Mouse (Mus musculus) layer of hippocampus, adult 9-11 months (tissue): ENCODE measurements at regions not wholly inside any gene's neighbourhood (a gene's known extent, or its start where the extent isn't known, plus 50 kb on each side); places are given as distances from the start of the nearest gene placed in this dataset.
A peak's percentile ranks its signal among the peaks of the same experiment; 100 is the strongest.

Source experiments
- DNase-seq: peaks from one replicate; pipeline ENCODE4 v3.0.0; 2022

GRCm38 (mm10) chr10:31076948-31077347 is 234.3 kb upstream of the Hey2 start:
- DNase-seq: no peak

DNA sequence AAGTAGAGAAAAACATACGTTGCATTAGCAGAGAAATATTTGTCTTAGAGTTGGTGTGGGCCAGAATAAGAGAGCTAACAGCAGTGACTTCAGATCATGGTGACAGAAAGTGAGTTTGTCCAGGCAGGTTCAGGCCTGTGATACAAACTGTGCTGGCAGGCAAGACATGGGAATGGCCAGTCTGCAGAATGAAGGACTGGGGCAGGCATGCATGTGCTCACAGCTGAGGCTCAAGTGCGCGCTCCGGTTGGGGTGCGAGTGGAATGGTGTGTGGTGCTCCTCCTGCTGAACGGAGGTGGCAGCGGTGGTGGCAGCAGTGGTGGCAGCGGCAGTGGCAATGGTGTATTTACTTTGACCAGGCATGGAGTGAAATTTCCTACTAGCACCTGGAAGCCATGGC is 233.8 kb upstream of the Hey2 start:
- no peak for DNase-seq

DNA sequence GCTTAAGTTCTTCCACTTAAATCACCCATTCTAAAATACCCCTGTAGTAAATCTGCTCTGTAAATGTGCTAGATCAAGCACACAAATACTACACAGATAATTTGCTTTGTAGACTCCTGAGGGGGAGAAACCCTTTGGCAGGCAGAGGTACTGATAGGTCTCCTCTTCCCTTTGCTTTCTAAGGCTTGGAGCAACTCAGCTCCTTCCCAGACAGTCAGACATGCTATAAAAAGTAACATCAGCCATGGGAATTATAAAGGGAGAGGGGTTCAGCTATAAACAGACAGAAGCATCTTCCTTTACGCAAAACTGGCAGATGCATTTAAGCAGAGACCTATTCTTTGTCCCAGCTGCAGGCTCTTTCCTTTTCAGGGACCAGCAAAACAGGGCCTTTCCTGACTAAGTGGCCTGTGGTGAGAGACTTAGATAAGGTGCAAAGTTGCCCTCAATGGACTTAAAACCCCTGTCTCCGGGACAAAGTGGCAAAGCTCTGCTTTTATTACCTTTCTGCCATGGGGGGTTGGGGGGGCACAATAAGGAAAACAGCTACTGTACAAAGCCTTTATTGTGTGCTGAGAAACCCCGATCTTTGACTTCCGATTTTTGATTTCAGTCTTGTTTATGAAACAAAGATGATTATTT is 231.5 kb upstream of the Hey2 start:
- no peak for DNase-seq

DNA sequence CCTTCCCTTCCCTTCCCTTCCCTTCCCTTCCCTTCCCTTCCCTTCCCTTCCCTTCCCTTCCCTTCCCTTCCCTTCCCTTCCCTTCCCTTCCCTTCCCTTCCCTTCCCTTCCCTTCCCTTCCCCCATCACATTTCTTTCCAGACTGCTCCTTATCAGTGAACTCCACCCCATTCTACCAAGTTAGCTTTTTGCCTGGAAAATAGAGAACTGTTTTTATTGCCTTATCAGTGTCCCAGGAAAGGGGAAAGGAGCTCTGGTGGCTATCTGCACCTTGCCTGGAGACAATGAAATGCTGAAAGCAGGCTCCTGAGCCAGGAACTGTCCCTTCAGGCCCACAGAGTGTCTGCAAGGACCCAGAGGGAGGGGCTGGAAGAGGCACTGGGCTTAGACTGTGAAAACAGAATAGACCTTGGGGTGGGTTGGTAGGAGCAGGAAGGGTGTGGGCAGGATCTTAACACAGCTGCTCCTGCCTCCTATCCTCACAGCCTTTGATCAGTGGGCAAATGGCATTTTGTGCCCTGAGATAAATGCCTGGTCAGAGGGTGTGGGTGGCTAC is 226.1 kb upstream of the Hey2 start:
- DNase-seq: no peak

DNA sequence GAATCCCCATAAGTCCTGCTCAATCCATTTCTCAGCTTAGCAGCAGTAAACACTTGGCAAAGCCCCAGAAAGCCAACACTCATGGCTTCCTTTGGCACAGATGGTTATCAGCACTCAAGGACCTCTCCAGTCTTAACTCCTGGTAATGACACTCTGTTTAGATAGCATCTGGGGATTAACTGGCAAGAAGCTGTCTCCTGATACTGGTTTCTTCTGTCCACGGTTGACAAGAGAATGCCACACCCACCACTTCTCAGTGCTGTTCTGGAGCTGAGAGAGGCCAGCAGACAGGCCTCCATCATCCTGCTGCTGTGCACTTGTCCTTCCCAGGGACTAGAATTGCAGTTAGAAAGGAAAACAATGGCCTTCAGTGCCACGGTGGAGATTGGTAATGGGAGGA is 220.1 kb upstream of the Hey2 start:
- no peak for DNase-seq

- DNase-seq: no peak
Observed at GRCm38 (mm10) chr10:31053260-31053659, 210.7 kb upstream of the Hey2 start.

DNA sequence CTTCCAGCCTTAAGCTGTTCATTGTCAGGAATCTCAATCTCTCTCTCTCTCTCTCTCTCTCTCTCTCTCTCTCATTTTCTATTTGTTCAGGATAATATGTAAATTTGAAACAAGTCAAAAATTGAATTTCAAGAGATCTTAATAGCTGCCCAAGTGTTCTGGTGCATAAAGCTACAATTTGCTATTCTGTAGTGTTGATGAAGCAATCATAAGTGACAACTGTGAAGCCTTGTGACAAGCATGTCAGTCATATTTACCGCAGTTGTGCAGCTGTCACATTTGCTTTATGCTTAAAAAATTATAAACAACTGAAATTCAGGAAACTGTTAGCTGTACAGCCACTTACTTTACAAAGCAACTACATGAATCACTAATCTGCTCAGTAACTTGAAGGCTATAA is 208.6 kb upstream of the Hey2 start:
- no peak for DNase-seq

DNA sequence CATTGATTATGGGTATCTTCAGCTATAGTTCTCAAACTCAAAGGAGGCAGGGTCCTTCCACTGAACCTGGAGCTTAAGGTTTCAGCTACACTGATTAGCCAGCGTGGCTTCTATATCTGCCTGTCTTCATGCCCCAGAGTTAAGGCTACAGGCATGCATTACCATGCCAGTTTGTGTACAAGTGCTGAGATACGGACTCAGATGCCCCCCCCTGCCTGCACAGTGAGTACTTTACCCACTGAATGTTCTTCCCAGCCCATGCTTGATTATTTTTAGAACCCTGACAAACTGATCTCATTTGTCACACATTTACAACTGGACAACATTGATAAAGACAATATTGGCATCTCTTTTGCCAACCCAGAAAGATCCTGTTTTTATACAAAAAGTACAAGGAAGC is 206.8 kb upstream of the Hey2 start:
- no peak for DNase-seq

GRCm38 (mm10) chr10:31035611-31036010 is 193.0 kb upstream of the Hey2 start:
- DNase-seq: no peak

DNA sequence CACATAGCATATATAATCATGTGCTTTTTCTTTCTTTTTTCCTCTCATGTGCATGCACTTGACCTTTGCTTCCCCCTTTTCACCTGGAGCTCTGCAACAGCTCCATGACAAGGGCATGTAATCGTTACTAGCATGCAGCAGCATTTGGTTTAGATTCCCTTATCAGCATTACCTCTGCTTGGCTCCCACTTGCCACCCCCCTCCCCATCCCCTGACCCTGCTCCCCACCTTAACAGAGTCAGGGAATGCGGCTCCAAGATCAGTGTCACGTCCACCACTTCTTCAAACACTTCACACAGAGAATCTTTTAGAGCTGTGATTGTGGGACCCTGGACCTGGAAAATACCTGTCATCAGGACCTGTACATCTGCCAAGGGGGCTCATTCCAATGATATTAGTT is 192.2 kb upstream of the Hey2 start:
- no peak for DNase-seq

GRCm38 (mm10) chr10:31030676-31031075 is 188.1 kb upstream of the Hey2 start:
- DNase-seq: peak; percentile 30

DNA sequence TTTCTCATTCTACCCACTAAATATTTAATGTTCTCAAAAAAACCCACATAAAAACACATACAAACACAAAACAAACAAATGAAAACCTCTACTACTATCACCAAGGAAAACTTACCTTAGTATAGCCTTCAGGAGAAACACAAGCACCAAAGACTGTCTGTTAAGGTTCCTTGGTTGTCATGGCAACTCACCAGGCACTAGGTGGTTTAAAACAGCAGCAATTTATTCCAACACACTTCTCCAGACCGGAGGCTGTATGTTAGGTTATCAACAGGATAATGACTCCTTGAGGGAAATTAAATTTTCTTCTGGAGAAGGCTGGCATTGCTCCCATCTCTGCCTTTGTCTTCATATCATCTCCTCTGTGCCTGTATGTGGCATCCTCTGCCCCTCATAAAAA is 183.8 kb upstream of the Hey2 start:
- no peak for DNase-seq

- no peak for DNase-seq
Observed at GRCm38 (mm10) chr10:31012669-31013358, 170.2 kb upstream of the Hey2 start.

GRCm38 (mm10) chr10:31009955-31010254 is 167.3 kb upstream of the Hey2 start:
- DNase-seq: no peak

GRCm38 (mm10) chr10:31009128-31009954 is 166.7 kb upstream of the Hey2 start:
- DNase-seq: no peak

- no peak for DNase-seq
Observed at GRCm38 (mm10) chr10:30998163-30998944, 155.8 kb upstream of the Hey2 start.

DNA sequence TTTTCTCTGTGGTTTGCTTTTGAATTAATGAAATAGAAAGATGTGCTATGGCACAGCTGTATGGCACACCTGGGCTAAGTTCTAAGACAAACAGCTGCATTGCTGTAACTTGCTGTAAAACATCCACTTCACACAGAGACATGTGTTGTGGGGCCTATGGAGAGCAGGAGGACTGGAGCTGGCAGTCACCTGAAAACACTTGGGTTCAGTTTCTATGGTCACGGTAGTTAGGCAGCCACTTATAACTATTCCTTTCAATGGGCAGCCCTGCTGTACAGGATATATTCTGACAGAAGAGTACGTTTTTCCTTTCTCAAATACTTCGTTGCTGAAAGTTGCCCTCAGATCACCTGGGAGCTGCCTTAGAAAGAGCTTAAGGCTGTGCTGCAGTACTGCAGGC is 149.6 kb upstream of the Hey2 start:
- DNase-seq: no peak

GRCm38 (mm10) chr10:30980279-30980968 is 137.8 kb upstream of the Hey2 start:
- no peak for DNase-seq

- no peak for DNase-seq
Observed at GRCm38 (mm10) chr10:30979766-30980165, 137.2 kb upstream of the Hey2 start.

GRCm38 (mm10) chr10:30966176-30966575 is 123.6 kb upstream of the Hey2 start:
- no peak for DNase-seq

GRCm38 (mm10) chr10:30953825-30954224 is 111.2 kb upstream of the Hey2 start:
- no peak for DNase-seq

- DNase-seq: no peak
Observed at GRCm38 (mm10) chr10:30952410-30952809, 109.8 kb upstream of the Hey2 start.
